Mouse (Mus musculus) cortical plate, adult 2 months (tissue): ENCODE results near the gene Kmt5b.

Experiments
- CTCF ChIP-seq: fragments of 200-500 bp; IDR thresholded peaks from 2 replicates; pipeline ENCODE4 v1.5.1; 2011; ENCODE audit warnings: mild to moderate bottlenecking, control low read depth, low read length; ENCODE audit not compliant: insufficient read depth; ENCODE audit errors: extremely low read depth
- POLR2A ChIP-seq: fragments of 200-500 bp; IDR thresholded peaks from 2 replicates; pipeline ENCODE4 v1.6.1; 2011; ENCODE audit warnings: mild to moderate bottlenecking, low read length, control low read depth; ENCODE audit not compliant: insufficient read depth; ENCODE audit errors: extremely low read depth

DNA sequence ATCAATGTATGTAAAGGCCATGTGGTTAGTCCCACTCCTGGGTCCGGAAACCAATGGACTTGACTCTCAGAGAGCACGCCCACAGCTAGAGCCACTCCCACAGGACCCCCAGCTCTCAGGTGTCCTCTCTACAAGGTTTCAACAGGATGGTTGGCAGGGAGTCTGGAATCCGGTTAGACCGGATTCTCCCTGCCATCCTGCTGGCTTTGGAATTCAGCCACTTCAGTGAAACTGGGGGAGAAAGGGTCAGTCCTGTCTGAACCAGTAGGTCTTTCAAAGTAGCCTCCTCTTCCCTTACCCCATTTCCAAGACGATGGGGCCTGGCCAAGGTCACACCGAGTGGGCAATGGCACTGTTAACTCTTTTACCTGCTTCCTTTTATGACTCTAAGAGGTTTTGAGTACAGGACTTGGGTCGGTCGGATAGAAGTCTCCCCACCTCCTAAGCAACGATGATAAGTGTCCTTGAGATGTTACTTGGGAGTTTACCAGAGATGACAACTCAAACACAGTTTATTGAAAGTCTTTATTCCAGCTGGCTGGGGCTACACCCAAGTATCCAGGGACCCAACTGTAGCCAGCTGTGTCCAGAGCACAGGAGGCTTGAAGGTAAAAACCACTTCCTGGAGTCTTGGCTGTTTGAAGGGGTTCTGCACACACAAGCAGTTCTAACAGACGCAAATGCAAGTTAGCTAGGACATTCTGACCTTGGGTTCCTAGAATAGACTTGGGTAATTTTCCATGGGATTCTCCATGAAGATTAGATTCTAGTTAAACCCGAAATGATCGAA, 75.3 kb downstream of the Kmt5b start:
- TF ChIP-seq CTCF (no peak), POLR2A (no peak)
